Mouse (Mus musculus): Measurements from ENCODE around the gene Gm13278. TPM values are rescaled to one million over a fixed set of nuclear protein-coding genes. Genes with fewer than 3 reads are reported as not detected.
"Not testable (repeated sequence)": the region's sequence is repeated elsewhere in the genome, so short reads cannot be mapped to it uniquely, and the experiment has no call there.

Gene Gm13278
- not detected in 2 replicates for polyA plus RNA-seq (2016; fragmentation: Nextera tagmentation; extraction: Ambion mirVana)

DNA sequence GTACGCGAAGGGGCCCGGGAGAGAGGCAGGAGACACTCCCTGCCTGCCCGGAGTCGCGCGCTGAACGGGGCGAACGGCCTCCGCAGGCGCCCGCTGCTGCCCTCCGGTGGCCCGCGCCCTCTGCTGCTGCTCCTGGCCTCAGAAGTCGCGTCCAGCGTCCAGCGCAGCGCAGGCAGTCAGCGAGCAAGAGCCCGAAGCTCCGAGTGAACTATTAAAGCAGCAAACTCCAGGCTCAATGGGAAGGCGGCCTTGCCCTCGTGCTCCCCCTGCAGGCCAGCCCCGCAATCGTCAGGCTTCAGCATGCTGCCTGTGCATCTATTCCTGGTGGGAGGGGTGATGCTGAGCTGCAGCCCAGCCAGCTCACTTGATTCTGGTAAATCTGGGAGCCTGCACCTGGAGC lies at the start of gene Gm13278:
Gm13278 (plus strand) TSS at position 301 of the 400 bp plus-strand sequence.
- H3K4me2 ChIP-seq (replicated peaks); ATAC-seq (ENCODE audit: low FRiP score, low read depth); H3K36me3 ChIP-seq; H3K27ac ChIP-seq; H3K4me3 ChIP-seq; H3K27me3 ChIP-seq (replicated peaks); H3K9ac ChIP-seq; H3K9me3 ChIP-seq; H3K4me1 ChIP-seq: not testable (repeated sequence)
- WGBS, result no CpG with 5 or more reads among the region's 28 CpGs

DNA sequence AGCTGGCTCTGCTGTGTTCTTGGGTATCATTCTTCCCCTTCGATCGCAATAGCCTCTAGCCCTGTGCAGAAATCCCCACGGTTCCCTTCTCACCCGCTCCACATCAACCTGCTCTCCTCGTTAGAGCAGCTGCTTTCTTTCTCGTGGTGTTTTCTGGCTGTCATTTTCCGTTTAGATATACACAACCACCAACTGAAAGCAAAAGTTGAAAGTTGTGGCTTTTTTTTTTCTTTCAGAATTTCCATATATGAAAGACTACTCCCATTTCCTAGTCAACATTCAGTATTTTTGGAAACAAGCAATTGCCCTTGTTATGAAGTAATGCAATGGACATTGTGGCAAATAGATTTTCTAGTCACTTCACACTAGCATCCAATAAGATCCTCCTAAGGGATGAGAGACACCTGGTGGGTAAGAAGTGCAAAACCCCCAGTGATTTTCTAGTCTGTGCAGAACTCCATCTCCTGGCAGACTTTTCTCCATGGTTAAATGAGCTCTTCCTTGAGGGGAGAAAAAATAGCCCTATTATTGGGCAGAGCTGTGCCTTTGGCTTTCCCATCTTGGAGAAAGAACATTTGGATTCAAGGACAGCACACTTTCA lies 48.5 kb upstream of the Gm13278 start:
- no peaks in the 10 kb centered on the region for H3K4me1 ChIP-seq
- no peaks in the 10 kb centered on the region for H3K9me3 ChIP-seq
- no peak overlapping the region for H3K4me2 ChIP-seq (replicated peaks)
- no peak overlapping the region for H3K9ac ChIP-seq
- WGBS, result 88% methylated on average over 7 of the region's 7 CpGs
- no peak for ATAC-seq (ENCODE audit: low FRiP score, low read depth)
- H3K36me3 ChIP-seq, result no peaks in the 10 kb centered on the region
- H3K27ac ChIP-seq, result no peak overlapping the region
- H3K4me3 ChIP-seq, result no peak overlapping the region
- H3K27me3 ChIP-seq (replicated peaks), result no peaks in the 10 kb centered on the region

DNA sequence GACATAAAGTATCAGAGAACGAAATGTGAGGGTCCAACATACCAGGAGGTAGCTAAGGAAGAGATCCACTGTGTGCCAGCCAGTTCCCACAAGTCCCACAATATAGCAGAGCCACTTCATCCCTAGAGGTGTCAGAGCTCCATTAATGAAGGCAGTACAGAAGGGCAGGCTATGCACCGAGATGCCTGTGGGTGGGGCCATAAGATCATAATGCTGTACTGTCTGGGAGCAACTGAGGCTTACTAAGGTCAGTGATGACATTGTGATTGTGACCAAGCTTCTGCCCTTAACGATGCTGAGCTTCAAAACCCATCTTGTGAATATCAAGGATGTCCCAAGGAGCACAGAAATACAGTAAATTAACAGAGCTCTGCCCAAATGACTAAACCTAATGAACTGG lies 47.1 kb upstream of the Gm13278 start:
- Histone ChIP-seq H3K9ac (no peak overlapping the region), H3K4me2 (replicated peaks) (no peak overlapping the region), H3K27me3 (replicated peaks) (no peaks in the 10 kb centered on the region), H3K36me3 (no peaks in the 10 kb centered on the region), H3K4me3 (no peak overlapping the region), H3K4me1 (no peaks in the 10 kb centered on the region), H3K9me3 (no peaks in the 10 kb centered on the region), H3K27ac (no peak overlapping the region)
- no peak for ATAC-seq (ENCODE audit: low FRiP score, low read depth)
- 72% methylated on average over 3 of the region's 3 CpGs for WGBS

DNA sequence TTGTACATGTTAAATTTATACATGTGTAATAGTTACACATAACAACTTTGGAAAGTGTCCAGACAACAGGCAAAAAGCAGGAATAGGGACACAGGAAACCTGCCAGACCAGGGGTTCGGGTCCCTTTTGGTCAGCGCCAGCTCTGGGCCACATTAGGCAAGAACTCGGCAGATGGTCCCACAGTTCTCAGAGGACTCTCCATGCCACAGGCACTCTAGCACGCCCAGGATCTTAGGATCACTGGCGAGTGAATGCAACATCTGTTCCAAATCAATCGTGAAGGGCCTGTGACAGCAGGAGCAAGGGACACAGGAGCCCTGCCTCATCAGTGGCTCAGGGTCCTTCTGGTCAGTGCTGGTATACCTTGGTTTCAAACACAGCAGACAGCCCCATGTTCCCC lies 41.4 kb upstream of the Gm13278 start:
- WGBS, result 65% methylated on average over 6 of the region's 6 CpGs
- ATAC-seq (ENCODE audit: low FRiP score, low read depth), result no peak

DNA sequence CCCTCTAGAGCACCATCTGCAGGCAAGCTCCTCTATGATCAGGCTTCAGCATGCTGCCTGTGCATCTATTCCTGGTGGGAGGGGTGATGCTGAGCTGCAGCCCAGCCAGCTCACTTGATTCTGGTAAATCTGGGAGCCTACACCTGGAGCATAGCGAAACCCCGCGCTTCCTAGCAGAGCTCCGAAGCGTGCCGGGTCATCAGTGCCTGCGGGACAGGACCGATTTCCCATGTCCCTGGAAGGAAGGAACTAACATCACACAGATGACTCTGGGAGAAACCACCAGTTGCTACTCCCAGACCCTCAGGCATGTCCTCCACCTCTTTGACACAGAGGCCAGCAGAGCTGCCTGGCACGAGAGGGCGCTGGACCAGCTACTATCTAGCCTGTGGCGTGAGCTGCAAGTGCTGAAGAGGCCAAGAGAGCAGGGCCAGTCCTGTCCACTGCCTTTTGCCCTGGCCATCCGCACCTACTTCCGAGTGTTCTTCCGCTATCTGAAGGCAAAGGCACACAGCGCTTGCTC lies 36.5 kb upstream of the Gm13278 start, which contains the start of gene Gm13271:
Gm13271 (plus strand) TSS at position 51 of the 523 bp plus-strand sequence.
- not testable (repeated sequence) for H3K4me2 ChIP-seq (replicated peaks); H3K27ac ChIP-seq; ATAC-seq (ENCODE audit: low FRiP score, low read depth); H3K4me3 ChIP-seq; H3K36me3 ChIP-seq; H3K9me3 ChIP-seq; H3K9ac ChIP-seq; H3K4me1 ChIP-seq; H3K27me3 ChIP-seq (replicated peaks)
- 84% methylated on average over 15 of the region's 15 CpGs for WGBS

More for the DNA sequence above, 41.4 kb upstream of the Gm13278 start:
- Histone ChIP-seq H3K27ac (no peak overlapping the region), H3K9ac (no peak overlapping the region), H3K36me3 (no peaks in the 10 kb centered on the region), H3K9me3 (no peaks in the 10 kb centered on the region), H3K4me2 (replicated peaks) (no peak overlapping the region), H3K4me3 (no peak overlapping the region), H3K27me3 (replicated peaks) (no peaks in the 10 kb centered on the region), H3K4me1 (no peaks in the 10 kb centered on the region)

DNA sequence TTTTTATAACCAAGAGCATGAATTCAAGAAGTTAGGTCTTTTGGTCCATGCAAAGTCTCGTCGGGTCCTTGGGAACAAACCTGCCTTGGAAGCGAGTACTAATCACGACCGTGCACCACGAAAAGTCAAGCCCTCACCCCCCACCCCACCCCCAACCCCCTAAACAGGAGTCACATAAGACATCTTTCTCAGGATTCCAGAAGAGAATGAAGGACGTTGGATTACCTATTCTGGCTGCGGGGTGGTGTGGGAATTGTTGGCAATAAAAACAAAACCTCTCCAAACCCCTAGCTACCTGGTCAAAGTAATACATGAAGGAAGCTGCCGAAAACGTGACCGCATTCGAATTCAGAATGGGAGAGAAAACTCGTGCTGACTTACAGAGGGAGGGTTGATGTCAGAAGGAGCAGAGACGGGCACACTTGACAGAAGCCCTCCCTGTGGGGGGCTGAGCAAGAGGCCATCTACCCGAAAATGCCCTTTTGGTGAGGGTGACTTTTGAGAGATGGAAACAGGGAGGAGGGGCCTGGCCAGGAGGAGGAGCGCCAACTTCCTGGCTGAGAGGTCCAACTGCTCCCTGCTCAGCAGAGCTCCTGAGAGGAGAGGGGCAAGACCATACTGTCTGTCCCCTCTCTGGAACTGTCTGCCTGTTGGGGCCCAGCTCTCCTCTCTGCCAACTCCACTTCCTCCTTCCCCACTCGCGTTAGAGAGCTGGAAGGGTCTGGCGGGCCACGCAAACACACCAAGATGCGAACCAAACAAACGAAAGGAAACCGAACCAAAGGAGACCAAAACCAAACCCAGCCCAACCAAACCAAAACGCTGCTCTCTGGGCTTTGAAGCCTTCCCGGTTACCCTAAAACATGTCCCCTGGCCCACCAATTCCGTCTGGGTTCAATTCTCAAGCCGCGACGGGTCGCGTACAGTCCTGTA lies 34.5 kb upstream of the Gm13278 start:
- ATAC-seq (ENCODE audit: low FRiP score, low read depth), result peak; percentile 41; the same call in 1 of the 2 replicates
- Histone ChIP-seq H3K4me2 (replicated peaks) (peak overlapping the region; percentile 62), H3K4me3 (peak overlapping the region; percentile 33), H3K9ac (peak overlapping the region; percentile 10; the same call in 1 of the 2 replicates)
- H3K4me1 ChIP-seq; H3K27me3 ChIP-seq (replicated peaks); H3K27ac ChIP-seq; H3K9me3 ChIP-seq; H3K36me3 ChIP-seq: not testable (repeated sequence)
- WGBS, result 12% methylated on average over 29 of the region's 31 CpGs

DNA sequence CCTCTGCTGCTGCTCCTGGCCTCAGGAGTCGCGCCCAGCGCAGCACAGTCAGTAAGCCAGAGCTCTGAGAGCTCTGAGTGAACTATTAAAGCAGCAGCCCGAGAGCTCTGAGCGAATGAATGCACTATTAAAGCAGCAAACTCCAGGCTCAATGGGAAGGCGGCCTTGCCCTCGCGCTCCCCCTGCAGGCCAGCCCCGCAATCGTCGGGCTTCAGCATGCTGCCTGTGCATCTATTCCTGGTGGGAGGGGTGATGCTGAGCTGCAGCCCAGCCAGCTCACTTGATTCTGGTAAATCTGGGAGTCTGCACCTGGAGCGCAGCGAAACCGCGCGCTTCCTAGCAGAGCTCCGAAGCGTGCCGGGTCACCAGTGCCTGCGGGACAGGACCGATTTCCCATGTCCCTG lies 33.7 kb upstream of the Gm13278 start:
- WGBS, result under 1% methylated on average over 21 of the region's 21 CpGs
- not testable (repeated sequence) for H3K9ac ChIP-seq; H3K36me3 ChIP-seq; H3K4me1 ChIP-seq; H3K27me3 ChIP-seq (replicated peaks); H3K27ac ChIP-seq; H3K9me3 ChIP-seq
- peak; percentile 100 for ATAC-seq (ENCODE audit: low FRiP score, low read depth)
- Histone ChIP-seq H3K4me3 (peak overlapping the region; percentile 33), H3K4me2 (replicated peaks) (peak overlapping the region; percentile 62)

DNA sequence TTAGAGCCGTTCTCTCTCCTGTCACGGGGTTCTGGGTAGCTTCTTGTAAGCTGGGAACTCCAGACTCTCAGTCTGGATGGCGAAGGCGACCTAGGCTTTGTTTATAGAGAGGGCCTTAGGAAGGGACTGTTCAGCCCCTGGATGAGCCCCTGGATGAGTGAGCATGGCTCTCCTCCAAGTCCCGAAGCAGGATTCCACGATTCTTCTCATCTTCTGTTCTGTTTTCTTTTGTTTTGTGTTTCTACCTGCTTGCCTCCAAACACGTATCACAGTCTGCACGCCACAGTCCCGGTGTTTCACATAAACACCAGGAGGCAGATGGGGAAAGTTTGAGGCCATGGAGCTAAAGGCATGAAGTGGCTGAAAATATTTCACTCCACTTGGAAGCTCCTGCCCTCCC lies 32.6 kb upstream of the Gm13278 start:
- not testable (repeated sequence) for H3K27me3 ChIP-seq (replicated peaks); H3K9me3 ChIP-seq; H3K4me1 ChIP-seq; H3K9ac ChIP-seq; ATAC-seq (ENCODE audit: low FRiP score, low read depth); H3K4me2 ChIP-seq (replicated peaks); H3K36me3 ChIP-seq; H3K27ac ChIP-seq; H3K4me3 ChIP-seq
- WGBS, result 92% methylated on average over 9 of the region's 9 CpGs

DNA sequence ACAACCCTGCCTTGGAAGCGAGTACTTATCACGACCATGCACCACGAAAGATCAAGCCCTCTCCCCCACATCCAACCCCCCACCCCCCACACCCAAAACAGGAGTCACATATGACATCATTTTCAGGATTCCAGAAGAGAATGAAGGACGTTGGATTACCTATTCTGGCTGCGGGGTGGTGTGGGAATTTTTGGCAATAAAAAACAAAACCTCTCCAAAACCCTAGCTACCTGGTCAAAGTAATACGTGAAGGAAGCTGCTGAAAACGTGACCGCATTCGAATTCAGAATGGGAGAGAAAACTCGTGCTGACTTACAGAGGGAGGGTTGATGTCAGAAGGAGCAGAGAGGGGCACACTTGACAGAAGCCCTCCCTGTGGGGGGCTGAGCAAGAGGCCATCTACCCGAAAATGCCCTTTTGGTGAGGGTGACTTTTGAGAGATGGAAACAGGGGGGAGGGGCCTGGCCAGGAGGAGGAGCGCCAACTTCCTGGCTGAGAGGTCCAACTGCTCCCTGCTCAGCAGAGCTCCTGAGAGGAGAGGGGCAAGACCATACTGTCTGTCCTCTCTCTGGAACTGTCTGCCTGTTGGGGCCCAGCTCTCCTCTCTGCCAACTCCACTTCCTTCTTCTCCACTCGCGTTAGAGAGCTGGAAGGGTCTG lies 31.6 kb upstream of the Gm13278 start, which contains the start of gene Gm13283:
Gm13283 (plus strand) TSS at position 510 of the 659 bp plus-strand sequence.
- H3K27ac ChIP-seq; ATAC-seq (ENCODE audit: low FRiP score, low read depth); H3K27me3 ChIP-seq (replicated peaks); H3K36me3 ChIP-seq; H3K9ac ChIP-seq; H3K9me3 ChIP-seq; H3K4me1 ChIP-seq: not testable (repeated sequence)
- H3K4me2 ChIP-seq (replicated peaks), result peak within 1 kb of the TSS; percentile 59
- WGBS, result 24% methylated on average over 11 of the region's 14 CpGs
- H3K4me3 ChIP-seq, result peak within 1 kb of the TSS; percentile 27

DNA sequence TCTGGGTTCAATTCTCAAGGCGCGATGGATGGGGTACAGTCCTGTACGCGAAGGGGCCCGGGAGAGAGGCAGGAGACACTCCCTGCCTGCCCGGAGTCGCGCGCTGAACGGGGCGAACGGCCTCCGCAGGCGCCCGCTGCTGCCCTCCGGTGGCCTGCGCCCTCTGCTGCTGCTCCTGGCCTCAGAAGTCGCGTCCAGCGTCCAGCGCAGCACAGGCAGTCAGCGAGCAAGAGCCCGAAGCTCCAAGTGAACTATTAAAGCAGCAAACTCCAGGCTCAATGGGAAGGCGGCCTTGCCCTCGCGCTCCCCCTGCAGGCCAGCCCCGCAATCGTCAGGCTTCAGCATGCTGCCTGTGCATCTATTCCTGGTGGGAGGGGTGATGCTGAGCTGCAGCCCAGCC lies 30.9 kb upstream of the Gm13278 start:
- peak overlapping the region; percentile 27 for H3K4me3 ChIP-seq
- not testable (repeated sequence) for H3K9me3 ChIP-seq; H3K9ac ChIP-seq; H3K27me3 ChIP-seq (replicated peaks); H3K4me1 ChIP-seq; H3K27ac ChIP-seq; H3K36me3 ChIP-seq; ATAC-seq (ENCODE audit: low FRiP score, low read depth)
- 0% methylated on average over 24 of the region's 28 CpGs for WGBS
- peak overlapping the region; percentile 59 for H3K4me2 ChIP-seq (replicated peaks)

DNA sequence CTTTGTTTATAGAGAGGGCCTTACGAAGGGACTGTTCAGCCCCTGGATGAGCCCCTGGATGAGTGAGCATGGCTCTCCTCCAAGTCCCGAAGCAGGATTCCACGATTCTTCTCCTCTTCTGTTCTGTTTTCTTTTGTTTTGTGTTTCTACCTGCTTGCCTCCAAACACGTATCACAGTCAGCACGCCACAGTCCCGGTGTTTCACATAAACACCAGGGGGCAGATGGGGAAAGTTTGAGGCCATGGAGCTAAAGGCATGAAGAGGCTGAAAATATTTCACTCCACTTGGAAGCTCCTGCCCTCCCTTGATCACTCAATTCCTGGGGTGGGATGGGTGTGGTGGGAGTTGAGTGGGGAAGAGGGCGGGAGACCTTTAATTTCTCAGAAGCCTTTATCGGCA lies 29.6 kb upstream of the Gm13278 start:
- not testable (repeated sequence) for H3K4me3 ChIP-seq; H3K9ac ChIP-seq; ATAC-seq (ENCODE audit: low FRiP score, low read depth); H3K27ac ChIP-seq; H3K27me3 ChIP-seq (replicated peaks); H3K36me3 ChIP-seq; H3K9me3 ChIP-seq; H3K4me1 ChIP-seq; H3K4me2 ChIP-seq (replicated peaks)
- WGBS, result 82% methylated on average over 6 of the region's 8 CpGs

DNA sequence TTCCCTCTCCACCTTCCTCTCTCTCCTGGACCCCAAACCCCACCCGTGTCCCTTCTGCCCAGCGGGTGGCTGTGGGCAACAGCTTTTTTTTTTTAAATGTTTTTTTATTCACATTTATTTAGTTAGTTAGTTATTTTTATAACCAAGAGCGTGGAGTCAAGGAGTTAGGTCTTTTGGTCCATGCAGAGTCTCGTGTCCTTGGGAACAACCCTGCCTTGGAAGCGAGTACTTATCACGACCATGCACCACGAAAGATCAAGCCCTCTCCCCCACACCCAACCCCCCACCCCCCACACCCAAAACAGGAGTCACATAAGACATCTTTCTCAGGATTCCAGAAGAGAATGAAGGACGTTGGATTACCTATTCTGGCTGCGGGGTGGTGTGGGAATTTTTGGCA lies 29.0 kb upstream of the Gm13278 start:
- H3K4me2 ChIP-seq (replicated peaks); ATAC-seq (ENCODE audit: low FRiP score, low read depth); H3K9me3 ChIP-seq; H3K9ac ChIP-seq; H3K27ac ChIP-seq; H3K4me3 ChIP-seq; H3K36me3 ChIP-seq; H3K27me3 ChIP-seq (replicated peaks); H3K4me1 ChIP-seq: not testable (repeated sequence)
- WGBS, result 63% methylated on average over 9 of the region's 9 CpGs
